Mouse (Mus musculus) heart, postnatal 36 days (tissue): ENCODE measurements around the gene Trim30b. TPM values are rescaled to one million over a fixed set of nuclear protein-coding genes. Genes with fewer than 3 reads are reported as not detected.
"Not testable (repeated sequence)": the region's sequence is repeated elsewhere in the genome, so short reads cannot be mapped to it uniquely, and the experiment has no call there.

Experiments
- DNase-seq, 2 experiments: peaks; one replicate each; pipeline ENCODE4 v3.0.0; 2021 to 2022
- intact Hi-C: fragments of 180-260 bp; cut with DNase I; formaldehyde crosslinking; loops from one replicate; pipeline ENCODE4 v1.15.1; 2025
- total RNA-seq, 2 experiments: library from RNA; stranded (reverse); gene quantifications; 2 replicates each; pipeline ENCODE4 v1.2.3; 2021

Trim30b gene
- under 1 TPM; 0.11 to 0.22 TPM for total RNA-seq

- intact Hi-C loops: no loop called here
- peak; percentile 11 to 34 for DNase-seq
These were observed at the start of gene Trim30b for GRCm38 (mm10) chr7:104369736-104370414. TSS of gene Trim30b (minus strand) at chr7:104369884.

- no peak for DNase-seq
- intact Hi-C loops: no loop called here
These were observed 34.8 kb upstream of the Trim30b start for GRCm38 (mm10) chr7:104404460-104404950.

- peak in 1 of 2 experiments; percentile 5 for DNase-seq
- intact Hi-C loops: no loop called here
These were observed 31.5 kb upstream of the Trim30b start for GRCm38 (mm10) chr7:104401140-104401539.

GRCm38 (mm10) chr7:104400698-104401097 lies 31.0 kb upstream of the Trim30b start, which contains the start of gene Trim30c:
TSS of gene Trim30c (minus strand) at chr7:104400837.
- no peak for DNase-seq
- intact Hi-C loops: no loop called here

- intact Hi-C loops: no loop called here
- DNase-seq: no peak
These were observed 28.8 kb upstream of the Trim30b start for GRCm38 (mm10) chr7:104398492-104398891.

GRCm38 (mm10) chr7:104366339-104366738 lies 3.3 kb downstream of the Trim30b start:
- intact Hi-C loops: no loop called here
- no peak for DNase-seq

GRCm38 (mm10) chr7:104353600-104353967 lies 16.1 kb downstream of the Trim30b start:
- no peak for DNase-seq
- intact Hi-C loops: loop anchor here (2.0 kb wide), 2 partner anchors 39 to 67 kb away; partner anchors contain the start of gene Trim12a

- peak; percentile 64 to 69 for DNase-seq
- intact Hi-C loops: loop anchor here (2.0 kb wide), 2 partner anchors 38 to 66 kb away; partner anchors contain the start of gene Trim12a
These were observed 16.7 kb downstream of the Trim30b start, which contains the start of gene Trim12c for GRCm38 (mm10) chr7:104352717-104353599. TSS of gene Trim12c (minus strand) at chr7:104353362.

- intact Hi-C loops, DNase-seq: not testable (repeated sequence)
These were observed 21.6 kb downstream of the Trim30b start for GRCm38 (mm10) chr7:104348043-104348442.

- DNase-seq, intact Hi-C loops: not testable (repeated sequence)
These were observed 28.9 kb downstream of the Trim30b start for GRCm38 (mm10) chr7:104340744-104341143.

GRCm38 (mm10) chr7:104335547-104335946 lies 34.1 kb downstream of the Trim30b start:
- intact Hi-C loops, DNase-seq: not testable (repeated sequence)

- intact Hi-C loops, DNase-seq: not testable (repeated sequence)
These were observed 40.5 kb downstream of the Trim30b start, which contains the start of gene Trim34b for GRCm38 (mm10) chr7:104329171-104329570. TSS of gene Trim34b (plus strand) at chr7:104329471.

- intact Hi-C loops: no loop called here
- no peak for DNase-seq
These were observed 47.7 kb downstream of the Trim30b start for GRCm38 (mm10) chr7:104322028-104322427.

GRCm38 (mm10) chr7:104315369-104316080 lies 54.2 kb downstream of the Trim30b start, which contains the start of gene Trim12a:
TSS of gene Trim12a (minus strand) at chr7:104315466.
- DNase-seq: not testable (repeated sequence)
- intact Hi-C loops: loop anchor here (2.0 kb wide), 1 partner anchor 37 kb away; the partner anchor contains the start of gene Trim12c

- DNase-seq: peak in 1 of 2 experiments; percentile 32
- intact Hi-C loops: loop anchor here (2.0 kb wide), 1 partner anchor 38 kb away; the partner anchor contains the start of gene Trim12c
These were observed 54.8 kb downstream of the Trim30b start for GRCm38 (mm10) chr7:104314796-104315353.

Other genes with a start within 250 kb of the Trim30b start
- not detected for gene Ubqln5, start 240.1 kb downstream of the Trim30b start, total RNA-seq
- gene Olfr643, start 232.5 kb downstream of the Trim30b start, total RNA-seq: not detected
- gene Ubqln3, start 226.6 kb downstream of the Trim30b start, total RNA-seq: not detected
- gene Ubqlnl, start 219.3 kb downstream of the Trim30b start, total RNA-seq: not detected
- gene Olfm5, start 205.1 kb downstream of the Trim30b start, total RNA-seq: not detected
- not detected for gene Olfr648, start 186.5 kb downstream of the Trim30b start, total RNA-seq
- not detected for gene Olfr649, start 173.9 kb downstream of the Trim30b start, total RNA-seq
- gene Trim6, start 151.1 kb downstream of the Trim30b start, total RNA-seq: under 1 TPM; 0.14 to 0.89 TPM
- gene Trim34a, start 125.4 kb downstream of the Trim30b start, total RNA-seq: 1 to 10 TPM; 4.0 to 6.1 TPM
- gene Trim5, start 81.8 kb downstream of the Trim30b start, total RNA-seq: 1 to 10 TPM; 2.0 to 3.0 TPM
- gene Trim12a, start 54.4 kb downstream of the Trim30b start, total RNA-seq: 1 to 10 TPM; 6.6 to 9.2 TPM
- under 1 TPM; 0.36 to 0.54 TPM for gene Trim34b, start 40.4 kb downstream of the Trim30b start, total RNA-seq
- gene Trim12c, start 16.5 kb downstream of the Trim30b start, total RNA-seq: 1 to 10 TPM; 5.1 to 5.3 TPM
- under 1 TPM in 1 of 2 experiments, not detected in 1; 0.41 TPM for gene Trim30c, start 31.0 kb upstream of the Trim30b start, total RNA-seq
- gene Trim30a, start 95.3 kb upstream of the Trim30b start, total RNA-seq: 1 to 10 TPM; 4.1 to 6.0 TPM
- gene Trim30d, start 138.0 kb upstream of the Trim30b start, total RNA-seq: under 1 TPM; 0.68 to 0.92 TPM
- gene Olfr651, start 180.2 kb upstream of the Trim30b start, total RNA-seq: not detected
- gene Olfr652, start 191.0 kb upstream of the Trim30b start, total RNA-seq: not detected
- gene Olfr653, start 207.4 kb upstream of the Trim30b start, total RNA-seq: not detected
- not detected for gene Olfr654, start 217.1 kb upstream of the Trim30b start, total RNA-seq
- not detected for gene Olfr655, start 231.9 kb upstream of the Trim30b start, total RNA-seq
- not detected for gene Olfr656, start 244.1 kb upstream of the Trim30b start, total RNA-seq